Mouse (Mus musculus): ENCODE measurements around the gene Hist2h2ab.
"Not testable (repeated sequence)": the region's sequence is repeated elsewhere in the genome, so short reads cannot be mapped to it uniquely, and the experiment has no call there.

Hist2h2ab gene

DNA sequence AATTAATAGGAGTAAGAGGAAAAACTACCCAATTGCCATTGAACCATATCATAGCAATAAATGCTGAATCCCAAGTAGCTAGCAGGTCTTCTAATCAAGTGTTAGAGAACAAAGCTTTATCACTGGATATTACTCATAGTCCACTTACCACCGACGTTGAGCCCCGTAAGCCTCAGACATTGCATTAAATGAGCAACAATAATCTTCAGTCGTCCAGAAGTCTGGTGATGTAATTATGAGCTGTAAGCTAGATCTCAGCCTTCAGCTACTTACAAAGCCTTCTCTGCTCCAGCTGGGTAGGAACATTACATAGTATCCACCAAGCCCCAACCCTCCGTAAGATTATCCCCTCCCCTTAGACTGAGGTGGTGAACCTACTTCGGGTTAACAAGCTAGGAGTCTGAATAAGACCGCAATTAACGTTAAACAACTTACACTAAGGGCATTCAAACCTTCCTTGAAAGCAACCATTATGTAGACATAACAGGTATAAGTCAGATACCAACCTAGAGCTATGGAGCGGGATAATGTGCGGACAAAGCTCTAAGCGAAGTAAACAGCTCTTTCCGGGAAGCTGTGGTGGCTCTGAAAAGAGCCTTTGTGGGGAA is 18.3 kb downstream of the Hist2h2ab start:
- H3K36me3 ChIP-seq (ENCODE audit: control insufficient read depth, insufficient read depth, low read length, poor library complexity, severe bottlenecking): no peaks in the 10 kb centered on the region
- H3K27me3 ChIP-seq (ENCODE audit: control insufficient read depth, insufficient read depth, low read length, poor library complexity, severe bottlenecking): no peaks in the 10 kb centered on the region
- DNase-seq (ENCODE audit: low read depth, low spot score): no peak

DNA sequence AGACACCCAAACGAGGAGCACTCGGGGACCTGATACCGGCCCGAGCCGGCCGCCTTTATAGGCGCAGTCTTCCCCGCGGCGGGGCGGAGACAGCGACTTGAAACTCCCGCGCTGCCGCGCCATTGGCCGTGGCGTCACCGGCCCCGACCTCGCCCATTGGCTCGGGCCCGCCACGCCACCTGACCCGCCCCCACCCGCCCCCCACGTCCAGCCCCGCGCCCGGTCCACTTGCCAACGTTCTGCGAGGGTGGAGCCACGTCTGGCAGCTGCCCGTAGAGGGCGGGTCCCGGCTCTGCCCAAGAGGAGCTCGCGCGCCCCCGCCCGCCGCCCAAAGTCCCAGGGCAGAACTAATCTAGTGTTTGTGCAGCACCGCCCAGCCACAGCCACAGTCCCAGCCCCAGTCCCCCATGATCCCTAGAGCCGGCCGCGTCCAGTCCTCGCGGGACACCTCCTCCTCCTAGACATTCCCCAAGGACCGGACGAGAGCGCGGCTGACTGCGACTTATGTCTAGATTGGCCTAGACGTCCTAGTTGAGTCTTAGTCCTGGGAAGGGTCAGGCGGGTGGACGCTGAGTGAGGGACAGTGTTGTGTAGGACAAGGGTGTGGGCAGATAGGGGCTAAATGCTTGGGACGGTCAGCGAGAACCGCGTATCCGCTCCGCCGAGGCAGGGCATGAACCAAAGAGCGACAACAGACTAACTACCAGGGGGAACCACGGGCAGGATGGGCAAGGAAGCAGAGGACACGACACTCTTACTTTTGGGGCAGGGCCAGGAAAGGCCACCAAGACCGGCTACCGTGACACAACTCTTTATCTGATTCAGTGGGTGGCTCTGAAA is 19.5 kb downstream of the Hist2h2ab start, which contains the start of gene Hist2h3c2:
Hist2h3c2 (minus strand) TSS at position 174 of the 840 bp plus-strand sequence.
- H3K36me3 ChIP-seq (ENCODE audit: control insufficient read depth, insufficient read depth, low read length, poor library complexity, severe bottlenecking); H3K27me3 ChIP-seq (ENCODE audit: control insufficient read depth, insufficient read depth, low read length, poor library complexity, severe bottlenecking); DNase-seq (ENCODE audit: low read depth, low spot score): not testable (repeated sequence)

DNA sequence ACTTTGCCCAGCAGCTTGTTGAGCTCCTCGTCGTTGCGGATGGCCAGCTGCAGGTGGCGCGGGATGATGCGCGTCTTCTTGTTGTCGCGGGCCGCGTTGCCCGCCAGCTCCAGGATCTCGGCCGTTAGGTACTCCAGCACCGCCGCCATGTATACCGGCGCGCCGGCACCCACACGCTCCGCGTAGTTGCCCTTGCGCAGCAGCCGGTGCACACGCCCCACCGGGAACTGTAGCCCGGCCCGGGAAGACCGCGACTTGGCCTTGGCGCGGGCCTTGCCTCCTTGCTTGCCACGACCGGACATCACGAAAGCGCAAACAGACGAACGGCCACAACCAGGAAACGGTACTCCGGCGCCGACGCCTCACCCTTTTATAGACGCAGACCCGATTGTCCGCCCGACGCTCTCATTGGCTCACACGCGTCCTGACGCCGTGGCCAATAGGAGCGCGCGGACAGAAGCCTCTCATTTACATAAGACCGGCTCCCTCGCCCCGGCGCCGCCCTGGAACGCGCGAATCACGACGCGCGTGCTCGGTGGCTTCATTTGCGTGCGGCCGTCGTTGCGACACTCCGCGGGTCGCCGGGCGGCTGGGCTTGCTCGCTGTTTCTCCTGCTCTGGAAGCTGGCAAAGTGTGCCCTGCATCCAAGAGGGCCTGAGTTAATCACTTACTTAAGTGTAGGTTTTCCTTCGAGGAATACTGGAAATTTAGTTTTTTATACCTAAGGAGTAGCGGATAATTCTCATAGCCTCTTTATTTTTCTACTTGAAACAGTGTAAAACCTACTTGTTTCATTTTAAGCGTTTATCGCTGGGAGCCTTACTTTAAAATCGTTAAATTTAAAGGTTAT is 20.5 kb downstream of the Hist2h2ab start, which contains the start of gene Hist2h2aa2:
Hist2h2aa2 (minus strand) TSS at position 328 of the 850 bp plus-strand sequence.
- peak; percentile 69 for DNase-seq (ENCODE audit: low read depth, low spot score)
- not testable (repeated sequence) for H3K36me3 ChIP-seq (ENCODE audit: control insufficient read depth, insufficient read depth, low read length, poor library complexity, severe bottlenecking); H3K27me3 ChIP-seq (ENCODE audit: control insufficient read depth, insufficient read depth, low read length, poor library complexity, severe bottlenecking)

DNA sequence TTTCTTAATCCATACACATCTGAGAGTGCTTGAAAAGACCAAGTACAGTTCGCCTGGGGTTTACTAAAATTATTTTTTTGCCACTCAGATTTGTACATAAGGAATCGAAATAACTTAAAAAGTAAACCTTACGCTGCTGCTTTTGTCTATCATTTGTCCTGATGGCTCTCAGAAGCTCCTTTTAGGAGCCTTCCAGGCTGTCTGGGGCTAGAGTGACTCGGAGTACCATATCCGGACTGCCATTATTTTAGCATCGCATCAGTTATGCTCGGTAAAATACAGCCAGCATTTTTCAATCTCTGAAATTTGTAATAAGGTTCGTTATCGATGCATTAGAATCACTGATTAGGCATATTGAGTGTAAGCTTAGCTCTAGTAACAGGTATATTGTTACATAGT is 21.1 kb downstream of the Hist2h2ab start:
- no peak for DNase-seq (ENCODE audit: low read depth, low spot score)
- Histone ChIP-seq H3K27me3 (ENCODE audit: control insufficient read depth, insufficient read depth, low read length, poor library complexity, severe bottlenecking) (no peaks in the 10 kb centered on the region), H3K36me3 (ENCODE audit: control insufficient read depth, insufficient read depth, low read length, poor library complexity, severe bottlenecking) (no peaks in the 10 kb centered on the region; the same call in 1 of the 2 replicates)

DNA sequence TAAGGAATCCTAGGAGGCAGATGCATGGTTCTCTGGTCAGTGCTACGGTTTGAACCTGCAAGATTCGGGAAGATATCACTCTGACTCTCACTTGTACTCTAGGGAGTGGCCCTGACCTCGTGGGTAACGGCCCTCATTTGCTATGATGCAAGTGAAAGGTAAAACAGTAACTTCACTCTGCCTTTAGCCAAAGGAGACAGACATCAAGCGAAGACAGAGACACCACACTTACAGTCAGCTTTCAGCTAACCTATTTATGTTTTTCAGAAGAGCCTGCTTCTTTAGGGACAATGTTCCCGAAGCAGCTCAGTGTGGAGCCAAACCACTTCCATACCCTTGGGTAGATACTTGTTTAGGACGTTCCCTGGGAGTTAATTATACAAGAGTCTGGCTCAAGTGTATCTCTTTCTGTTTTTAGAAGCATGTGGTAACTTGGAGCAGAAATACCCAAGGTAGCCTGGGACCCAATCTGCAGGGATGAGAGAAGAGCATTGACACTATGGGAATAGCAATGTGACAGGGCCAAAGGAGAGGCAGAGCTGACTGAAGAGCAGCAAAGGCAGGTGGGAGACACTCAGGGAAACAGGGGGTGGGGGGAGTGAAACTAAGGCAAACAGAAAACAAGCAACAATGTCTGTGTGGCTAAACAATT is 24.4 kb downstream of the Hist2h2ab start:
- no peaks in the 10 kb centered on the region for H3K27me3 ChIP-seq (ENCODE audit: control insufficient read depth, insufficient read depth, low read length, poor library complexity, severe bottlenecking)
- no peaks in the 10 kb centered on the region; the same call in 1 of the 2 replicates for H3K36me3 ChIP-seq (ENCODE audit: control insufficient read depth, insufficient read depth, low read length, poor library complexity, severe bottlenecking)
- no peak for DNase-seq (ENCODE audit: low read depth, low spot score)

DNA sequence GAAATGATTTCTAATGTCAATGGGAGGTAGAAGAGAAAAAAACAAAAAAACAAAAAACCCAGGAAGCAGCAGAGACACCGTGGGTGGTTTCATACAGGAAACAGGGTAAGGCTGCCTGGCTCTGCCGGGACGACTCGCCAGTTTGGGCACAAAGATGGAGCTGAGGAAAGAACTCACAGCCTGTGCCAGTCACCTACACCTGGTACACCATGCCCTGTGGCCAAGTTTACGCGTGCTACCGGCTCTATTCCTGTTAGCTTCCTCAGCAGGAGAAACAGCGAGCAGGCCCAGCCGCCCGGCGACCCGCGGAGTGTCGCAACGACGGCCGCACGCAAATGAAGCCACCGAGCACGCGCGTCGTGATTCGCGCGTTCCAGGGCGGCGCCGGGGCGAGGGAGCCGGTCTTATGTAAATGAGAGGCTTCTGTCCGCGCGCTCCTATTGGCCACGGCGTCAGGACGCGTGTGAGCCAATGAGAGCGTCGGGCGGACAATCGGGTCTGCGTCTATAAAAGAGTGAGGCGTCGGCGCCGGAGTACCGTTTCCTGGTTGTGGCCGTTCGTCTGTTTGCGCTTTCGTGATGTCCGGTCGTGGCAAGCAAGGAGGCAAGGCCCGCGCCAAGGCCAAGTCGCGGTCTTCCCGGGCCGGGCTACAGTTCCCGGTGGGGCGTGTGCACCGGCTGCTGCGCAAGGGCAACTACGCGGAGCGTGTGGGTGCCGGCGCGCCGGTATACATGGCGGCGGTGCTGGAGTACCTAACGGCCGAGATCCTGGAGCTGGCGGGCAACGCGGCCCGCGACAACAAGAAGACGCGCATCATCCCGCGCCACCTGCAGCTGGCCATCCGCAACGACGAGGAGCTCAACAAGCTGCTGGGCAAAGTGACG is 25.6 kb downstream of the Hist2h2ab start, which contains the start of gene Hist2h2aa1:
Hist2h2aa1 (plus strand) TSS at position 495 of the 884 bp plus-strand sequence.
- not testable (repeated sequence) for H3K36me3 ChIP-seq (ENCODE audit: control insufficient read depth, insufficient read depth, low read length, poor library complexity, severe bottlenecking); H3K27me3 ChIP-seq (ENCODE audit: control insufficient read depth, insufficient read depth, low read length, poor library complexity, severe bottlenecking)
- peak; percentile 86 for DNase-seq (ENCODE audit: low read depth, low spot score)

DNA sequence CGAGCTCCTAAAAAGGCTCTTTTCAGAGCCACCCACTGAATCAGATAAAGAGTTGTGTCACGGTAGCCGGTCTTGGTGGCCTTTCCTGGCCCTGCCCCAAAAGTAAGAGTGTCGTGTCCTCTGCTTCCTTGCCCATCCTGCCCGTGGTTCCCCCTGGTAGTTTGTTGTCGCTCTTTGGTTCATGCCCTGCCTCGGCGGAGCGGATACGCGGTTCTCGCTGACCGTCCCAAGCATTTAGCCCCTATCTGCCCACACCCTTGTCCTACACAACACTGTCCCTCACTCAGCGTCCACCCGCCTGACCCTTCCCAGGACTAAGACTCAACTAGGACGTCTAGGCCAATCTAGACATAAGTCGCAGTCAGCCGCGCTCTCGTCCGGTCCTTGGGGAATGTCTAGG is 26.4 kb downstream of the Hist2h2ab start:
- H3K36me3 ChIP-seq (ENCODE audit: control insufficient read depth, insufficient read depth, low read length, poor library complexity, severe bottlenecking); DNase-seq (ENCODE audit: low read depth, low spot score); H3K27me3 ChIP-seq (ENCODE audit: control insufficient read depth, insufficient read depth, low read length, poor library complexity, severe bottlenecking): not testable (repeated sequence)

DNA sequence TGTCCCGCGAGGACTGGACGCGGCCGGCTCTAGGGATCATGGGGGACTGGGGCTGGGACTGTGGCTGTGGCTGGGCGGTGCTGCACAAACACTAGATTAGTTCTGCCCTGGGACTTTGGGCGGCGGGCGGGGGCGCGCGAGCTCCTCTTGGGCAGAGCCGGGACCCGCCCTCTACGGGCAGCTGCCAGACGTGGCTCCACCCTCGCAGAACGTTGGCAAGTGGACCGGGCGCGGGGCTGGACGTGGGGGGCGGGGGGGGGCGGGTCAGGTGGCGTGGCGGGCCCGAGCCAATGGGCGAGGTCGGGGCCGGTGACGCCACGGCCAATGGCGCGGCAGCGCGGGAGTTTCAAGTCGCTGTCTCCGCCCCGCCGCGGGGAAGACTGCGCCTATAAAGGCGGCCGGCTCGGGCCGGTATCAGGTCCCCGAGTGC is 26.8 kb downstream of the Hist2h2ab start, which contains the start of gene Hist2h3c1:
Hist2h3c1 (plus strand) TSS at position 259 of the 430 bp plus-strand sequence.
- DNase-seq (ENCODE audit: low read depth, low spot score); H3K27me3 ChIP-seq (ENCODE audit: control insufficient read depth, insufficient read depth, low read length, poor library complexity, severe bottlenecking); H3K36me3 ChIP-seq (ENCODE audit: control insufficient read depth, insufficient read depth, low read length, poor library complexity, severe bottlenecking): not testable (repeated sequence)

DNA sequence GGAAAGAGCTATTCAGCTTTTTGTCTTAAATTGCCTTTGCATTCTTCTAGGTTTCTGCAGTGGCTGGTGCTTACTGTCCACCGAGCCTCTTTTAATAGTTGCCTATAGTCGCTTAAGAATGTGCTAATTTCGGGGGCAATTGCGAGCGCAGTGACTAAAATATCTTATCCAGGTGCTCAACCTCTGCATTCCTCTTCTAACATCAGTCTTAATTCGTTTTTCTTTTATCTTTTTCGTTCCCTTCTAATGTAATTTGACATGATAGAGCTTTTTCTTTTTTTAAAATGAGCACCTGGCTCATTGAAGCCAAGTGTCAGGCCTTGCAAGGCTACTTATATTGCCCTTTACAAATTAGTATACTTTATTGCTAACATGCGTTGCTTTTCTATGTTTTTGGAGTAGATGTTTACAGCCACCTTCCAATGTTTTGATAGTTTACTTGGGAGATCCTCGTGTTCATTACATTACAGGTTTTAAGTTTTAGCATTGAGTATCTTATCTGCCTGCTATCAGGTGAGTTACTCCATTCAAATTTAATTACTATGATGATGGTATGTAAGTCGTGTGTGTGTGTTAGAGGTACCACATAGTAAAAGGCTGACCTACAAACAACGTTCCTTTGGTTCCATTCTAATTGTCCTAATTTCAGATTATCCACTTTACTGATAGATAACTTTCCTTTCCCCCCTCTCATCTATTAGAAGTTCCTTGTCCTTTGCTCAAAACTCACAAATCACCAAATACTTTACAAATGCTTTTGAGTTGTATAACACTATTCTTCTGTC is 27.9 kb downstream of the Hist2h2ab start:
- Histone ChIP-seq H3K27me3 (ENCODE audit: control insufficient read depth, insufficient read depth, low read length, poor library complexity, severe bottlenecking) (no peaks in the 10 kb centered on the region), H3K36me3 (ENCODE audit: control insufficient read depth, insufficient read depth, low read length, poor library complexity, severe bottlenecking) (no peaks in the 10 kb centered on the region; the same call in 1 of the 2 replicates)
- DNase-seq (ENCODE audit: low read depth, low spot score): no peak

DNA sequence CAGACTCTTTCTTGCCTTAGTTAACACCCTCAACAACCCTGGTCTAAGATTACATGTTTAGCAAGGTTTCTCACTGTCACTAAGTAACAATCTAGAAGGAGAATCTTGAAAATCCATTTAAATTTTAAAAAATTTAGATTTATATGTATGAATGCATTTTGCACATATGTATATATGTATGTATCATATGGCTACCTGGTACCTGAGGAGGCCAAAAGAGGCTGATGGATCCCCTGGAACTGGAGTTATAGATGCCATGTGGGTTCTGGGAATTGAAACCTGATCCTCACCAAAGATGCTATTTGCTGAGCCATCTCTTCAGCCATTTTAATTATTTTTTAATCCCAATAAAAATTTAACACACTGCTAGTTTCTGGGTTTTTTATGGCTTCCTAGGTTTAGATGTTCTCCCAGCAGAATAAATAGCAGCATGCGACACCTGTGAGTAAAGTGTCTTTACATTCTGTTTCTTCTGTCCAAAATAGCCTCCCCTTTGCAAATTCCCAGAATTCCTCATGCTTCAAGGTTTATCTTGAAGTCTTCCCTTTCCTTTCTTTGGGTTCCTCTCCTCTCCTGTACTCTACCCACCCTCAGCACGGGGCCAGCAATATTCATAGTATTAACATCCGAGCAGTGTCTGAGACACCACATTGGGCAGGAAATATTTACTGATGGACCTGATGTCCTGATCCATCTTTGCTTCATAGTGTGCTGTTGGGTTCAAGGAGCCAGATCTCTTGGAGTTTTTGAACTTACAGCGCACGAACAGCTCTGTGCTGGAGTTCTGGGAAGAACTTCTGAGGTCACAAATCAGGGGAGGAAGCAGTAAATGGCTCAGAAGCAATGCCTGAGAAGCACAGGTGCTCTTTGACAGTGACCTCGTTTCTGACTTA is 28.7 kb downstream of the Hist2h2ab start:
- no peaks in the 10 kb centered on the region for H3K27me3 ChIP-seq (ENCODE audit: control insufficient read depth, insufficient read depth, low read length, poor library complexity, severe bottlenecking)
- H3K36me3 ChIP-seq (ENCODE audit: control insufficient read depth, insufficient read depth, low read length, poor library complexity, severe bottlenecking): no peaks in the 10 kb centered on the region; the same call in 1 of the 2 replicates
- DNase-seq (ENCODE audit: low read depth, low spot score): no peak

DNA sequence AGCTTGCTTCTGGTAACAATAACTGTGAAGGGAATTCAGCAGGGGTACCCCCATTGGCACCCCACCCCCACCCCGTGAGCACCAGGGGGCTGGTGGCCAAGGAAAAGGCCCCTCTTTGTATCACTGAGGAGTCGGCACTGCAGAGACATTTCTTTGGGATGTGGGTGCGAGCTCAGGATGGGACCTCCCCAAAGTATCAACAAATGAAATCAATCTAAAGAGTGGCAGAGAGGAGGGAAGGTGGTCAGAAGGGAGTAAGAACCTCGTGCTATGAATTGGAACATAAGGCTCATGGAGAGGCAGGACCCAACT is 29.3 kb downstream of the Hist2h2ab start:
- no peak for DNase-seq (ENCODE audit: low read depth, low spot score)
- Histone ChIP-seq H3K27me3 (ENCODE audit: control insufficient read depth, insufficient read depth, low read length, poor library complexity, severe bottlenecking) (no peaks in the 10 kb centered on the region), H3K36me3 (ENCODE audit: control insufficient read depth, insufficient read depth, low read length, poor library complexity, severe bottlenecking) (no peaks in the 10 kb centered on the region)

DNA sequence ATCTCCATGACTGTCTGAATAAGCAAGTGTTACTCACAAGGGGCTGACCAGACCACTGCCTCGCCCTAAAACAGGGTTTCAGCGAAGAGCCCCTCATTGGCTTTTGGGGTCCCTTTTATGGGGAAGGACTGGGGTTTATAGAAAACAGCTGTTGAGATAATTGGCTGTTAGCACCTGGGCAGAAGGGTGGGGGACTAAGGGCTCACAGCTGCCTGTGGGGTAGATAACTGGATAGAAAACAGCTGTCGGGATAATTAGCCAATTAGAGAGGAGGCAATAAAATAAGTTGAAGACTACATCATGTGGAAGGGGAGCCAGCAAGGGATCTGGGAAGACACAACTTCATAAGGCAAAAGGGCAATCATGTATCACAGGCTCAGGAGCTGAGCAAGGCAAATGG is 31.2 kb downstream of the Hist2h2ab start:
- H3K27me3 ChIP-seq (ENCODE audit: control insufficient read depth, insufficient read depth, low read length, poor library complexity, severe bottlenecking): no peaks in the 10 kb centered on the region
- no peak for DNase-seq (ENCODE audit: low read depth, low spot score)
- no peaks in the 10 kb centered on the region for H3K36me3 ChIP-seq (ENCODE audit: control insufficient read depth, insufficient read depth, low read length, poor library complexity, severe bottlenecking)

Data from splenic B cell, adult 2 months (primary cell).